Mouse (Mus musculus) lung, adult 2 months (tissue): ENCODE data around the gene Smpd3.

Experiments
- CTCF ChIP-seq: fragments of 200-500 bp; IDR thresholded peaks from 2 replicates; pipeline ENCODE4 v1.5.1; 2011; ENCODE audit warnings: mild to moderate bottlenecking, low read length, control low read depth; ENCODE audit not compliant: insufficient read depth
- POLR2A ChIP-seq: fragments of 200-500 bp; IDR thresholded peaks from 2 replicates; pipeline ENCODE4 v1.6.1; 2011; ENCODE audit warnings: low read depth, mild to moderate bottlenecking, control low read depth, low read length, borderline replicate concordance; ENCODE audit errors: extremely low read depth

DNA sequence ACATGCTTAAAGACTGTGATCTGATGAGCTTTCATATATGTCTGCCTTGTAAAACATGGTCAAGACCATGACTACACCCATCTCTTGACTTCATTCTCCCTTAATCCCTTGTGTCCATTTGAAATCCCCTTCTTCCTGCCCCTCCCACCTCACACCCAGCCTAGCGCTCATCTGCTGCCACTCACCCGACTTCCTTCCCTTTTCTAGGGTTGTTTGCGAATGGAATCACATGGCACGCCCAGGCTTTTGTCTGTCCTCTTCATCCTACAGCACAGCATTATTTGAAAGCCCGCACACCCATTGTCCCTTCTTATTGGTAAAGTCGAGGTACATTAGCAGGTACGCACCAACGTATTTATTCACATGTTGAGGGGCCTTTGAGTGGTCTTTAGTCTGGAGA is 26.5 kb upstream of the Smpd3 start:
- TF ChIP-seq CTCF (no peak), POLR2A (no peak)
